Mouse (Mus musculus) lung, embryonic 14.5 days (tissue): ENCODE measurements around the gene Gm5244. TPM values are rescaled to one million over a fixed set of nuclear protein-coding genes. Genes with fewer than 3 reads are reported as not detected.

Experiments
- ATAC-seq: fragments of 200-750 bp; cut with Nextera tagmentation; 2 replicates; pipeline ENCODE4 v1.8.0; 2017; ENCODE audit warnings: mild to moderate bottlenecking, moderate TSS enrichment, moderate library complexity; ENCODE audit not compliant: insufficient read depth
- DNase-seq: peaks from one replicate; pipeline ENCODE4 v3.0.0-alpha.2; 2015
- H3K27ac ChIP-seq: fragments of 300-500 bp; sonication (generic); 2 replicates; pipeline ENCODE4 v1.5.1; 2014; ENCODE audit warnings: low read depth, mild to moderate bottlenecking, moderate library complexity
- H3K27me3 ChIP-seq: fragments of 300-500 bp; sonication (generic); 2 replicates; pipeline ENCODE4 v1.6.1; 2014; ENCODE audit warnings: low read length, control low read depth; ENCODE audit not compliant: insufficient read depth
- H3K36me3 ChIP-seq: fragments of 300-500 bp; sonication (generic); 2 replicates; pipeline ENCODE4 v1.6.1; 2014; ENCODE audit warnings: control low read depth; ENCODE audit not compliant: insufficient read depth
- H3K4me1 ChIP-seq: fragments of 300-500 bp; sonication (generic); 2 replicates; pipeline ENCODE4 v1.6.1; 2014; ENCODE audit warnings: antibody characterized with exemption, control low read depth; ENCODE audit not compliant: insufficient read depth
- H3K4me2 ChIP-seq: fragments of 300-500 bp; sonication (generic); 2 replicates; pipeline ENCODE4 v1.6.1; 2014; ENCODE audit warnings: mild to moderate bottlenecking
- H3K4me3 ChIP-seq: fragments of 300-500 bp; sonication (generic); 2 replicates; pipeline ENCODE4 v1.5.1; 2014; ENCODE audit warnings: low read depth, low read length
- H3K9ac ChIP-seq: fragments of 300-500 bp; sonication (generic); 2 replicates; pipeline ENCODE4 v1.6.1; 2014
- H3K9me3 ChIP-seq: fragments of 300-500 bp; sonication (generic); 2 replicates; pipeline ENCODE4 v1.6.1; 2016; ENCODE audit warnings: low read depth, low read length, control low read depth
- CTCF ChIP-seq: IDR thresholded peaks from 2 replicates; pipeline ENCODE4 v1.5.1; 2016; ENCODE audit warnings: antibody characterized with exemption, low read depth
- WGBS: fragments of 180-500 bp; shearing (Covaris S2); extraction: QIAGEN DNeasy Blood & Tissue Kit; methylation state at CpG from one replicate; pipeline ENCODE4 v1.1.7; 2014; 5-methylcytosine and 5-hydroxymethylcytosine counted together
- polyA plus RNA-seq: library from polyadenylated mRNA; unstranded; fragments of >200 nt; fragmentation: Nextera tagmentation; extraction: Ambion mirVana; gene quantifications from 2 replicates; pipeline ENCODE4 v1.2.1, GENCODE M21; 2014

The Gm5244 gene
- polyA plus RNA-seq, 1 experiment from 2014 or later = not detected

- Histone ChIP-seq H3K36me3 (no peaks in the 10 kb centered on the region), H3K27me3 (no peaks in the 10 kb centered on the region), H3K4me1 (no peaks in the 10 kb centered on the region), H3K4me2 (no peak overlapping the region), H3K27ac (no peak overlapping the region), H3K9ac (no peak overlapping the region), H3K4me3 (no peak overlapping the region), H3K9me3 (no peaks in the 10 kb centered on the region)
- no peak for TF ChIP-seq CTCF
- WGBS = 67% methylated on average over 2 of the region's 2 CpGs
- DNase-seq (no peak), ATAC-seq (no peak)
Observed at GRCm38 (mm10) chr19:12830823-12831430, 15.6 kb upstream of the Gm5244 start.

GRCm38 (mm10) chr19:12831559-12831958 lies 14.9 kb upstream of the Gm5244 start:
- no peaks in the 10 kb centered on the region for H3K9me3 ChIP-seq
- no peak overlapping the region for H3K4me2 ChIP-seq
- no peak overlapping the region for H3K4me3 ChIP-seq
- H3K27ac ChIP-seq = no peak overlapping the region
- TF ChIP-seq CTCF = no peak
- no peaks in the 10 kb centered on the region for H3K36me3 ChIP-seq
- no peak overlapping the region for H3K9ac ChIP-seq
- DNase-seq (no peak), ATAC-seq (no peak)
- no peaks in the 10 kb centered on the region for H3K4me1 ChIP-seq
- H3K27me3 ChIP-seq = no peaks in the 10 kb centered on the region
- 49% methylated on average over 1 of the region's 1 CpGs for WGBS

DNA sequence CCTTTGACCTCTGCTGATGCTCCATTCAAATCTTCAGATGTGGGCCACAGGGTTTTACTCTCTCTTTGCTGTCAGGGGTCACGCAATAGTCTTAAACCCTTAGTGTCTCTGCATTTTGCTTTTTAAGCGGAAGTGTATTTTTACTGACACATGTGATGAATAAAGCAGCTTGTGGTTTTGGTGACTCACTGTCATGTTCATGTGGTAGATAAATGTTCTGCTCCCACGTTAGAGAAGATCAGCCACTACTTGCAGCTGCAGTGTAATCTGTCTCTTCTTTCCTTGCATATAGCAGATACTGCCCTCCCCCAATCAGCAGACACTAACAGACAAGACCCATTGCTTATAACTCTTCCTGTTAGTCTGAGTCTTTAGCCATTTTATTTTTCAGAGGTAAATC lies 12.9 kb upstream of the Gm5244 start:
- Histone ChIP-seq H3K36me3 (no peaks in the 10 kb centered on the region), H3K27ac (no peak overlapping the region), H3K4me2 (no peak overlapping the region), H3K9me3 (no peaks in the 10 kb centered on the region), H3K27me3 (no peaks in the 10 kb centered on the region), H3K4me3 (no peak overlapping the region), H3K9ac (no peak overlapping the region), H3K4me1 (no peaks in the 10 kb centered on the region)
- no peak for DNase-seq
- no peak for ATAC-seq
- no peak for TF ChIP-seq CTCF
- 57% methylated on average over 3 of the region's 3 CpGs for WGBS

DNA sequence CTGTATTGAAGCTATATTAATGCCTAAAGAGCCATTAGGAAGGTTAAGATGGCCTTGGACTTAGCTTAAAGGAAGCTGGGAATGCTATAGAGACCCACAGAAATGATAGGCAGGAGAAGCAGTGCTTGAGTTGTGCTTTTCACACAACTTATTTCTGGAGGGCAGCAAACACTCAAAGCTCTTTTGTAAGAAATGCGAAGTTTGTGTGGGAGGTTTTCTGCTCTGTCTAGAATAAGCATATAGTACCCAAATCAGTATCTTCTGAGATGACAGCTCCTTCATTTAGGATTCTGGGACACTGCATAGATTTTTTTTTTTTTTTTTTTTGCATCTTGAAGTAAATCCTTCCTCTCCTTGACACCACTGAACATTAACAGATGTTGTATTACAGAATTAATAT lies 8.0 kb upstream of the Gm5244 start:
- Histone ChIP-seq H3K9me3 (no peaks in the 10 kb centered on the region), H3K27me3 (no peaks in the 10 kb centered on the region), H3K27ac (no peak overlapping the region), H3K4me3 (no peak overlapping the region), H3K36me3 (no peaks in the 10 kb centered on the region), H3K4me2 (no peak overlapping the region), H3K4me1 (no peaks in the 10 kb centered on the region), H3K9ac (no peak overlapping the region)
- no peak for TF ChIP-seq CTCF
- ATAC-seq = no peak
- DNase-seq = no peak
- 79% methylated on average over 1 of the region's 1 CpGs for WGBS

DNA sequence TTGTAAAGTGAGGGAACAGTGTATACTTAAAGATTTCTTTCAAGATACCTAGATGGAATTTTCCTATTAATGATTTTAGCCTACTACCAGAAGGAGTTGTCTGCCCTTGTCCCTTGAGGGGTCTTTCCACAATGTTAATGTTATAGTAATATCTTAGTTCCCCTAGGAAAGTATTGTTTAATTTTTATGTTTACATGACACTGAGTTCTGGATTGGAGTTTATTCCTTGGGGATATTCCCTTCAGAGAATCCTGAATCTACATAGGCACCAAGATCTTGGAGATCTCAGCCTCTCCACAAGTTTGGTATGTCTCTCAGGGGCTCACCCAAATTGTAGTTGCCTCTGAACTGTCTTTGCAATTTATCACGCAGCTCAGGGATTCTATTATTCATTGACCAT lies 10.5 kb downstream of the Gm5244 start, which contains the start of gene Olfr1444:
Olfr1444 (plus strand) TSS at position 301 of the 400 bp plus-strand sequence.
- 52% methylated on average over 1 of the region's 1 CpGs for WGBS
- ATAC-seq = no peak
- Histone ChIP-seq H3K9me3 (no peaks in the 10 kb centered on the region), H3K27me3 (no peaks in the 10 kb centered on the region), H3K9ac (no peak within 1 kb of the TSS), H3K4me2 (no peak within 1 kb of the TSS), H3K4me1 (no peaks in the 10 kb centered on the region), H3K27ac (no peak within 1 kb of the TSS), H3K4me3 (no peak within 1 kb of the TSS), H3K36me3 (no peaks in the 10 kb centered on the region)
- no peak for TF ChIP-seq CTCF
- DNase-seq = no peak

DNA sequence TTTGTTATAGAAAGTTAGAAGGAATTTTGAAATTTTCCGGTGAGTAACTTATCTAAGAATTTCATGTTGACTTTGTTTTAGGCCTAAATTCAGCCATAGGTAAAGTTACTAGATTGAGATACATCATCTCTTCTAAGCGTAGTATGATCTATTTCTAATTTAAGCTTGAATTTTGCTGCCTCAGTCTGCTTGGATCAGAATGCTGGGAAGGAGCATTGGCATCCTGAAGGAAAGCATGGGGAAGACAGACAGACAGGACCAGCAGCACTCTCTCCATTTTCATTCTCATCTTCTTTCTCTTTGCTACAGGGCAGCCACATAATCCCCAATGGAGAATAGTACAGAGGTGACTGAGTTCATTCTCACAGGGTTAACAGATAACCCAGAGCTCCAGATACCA lies 37.1 kb downstream of the Gm5244 start, which contains the start of gene Olfr1445:
Olfr1445 (plus strand) TSS at position 301 of the 400 bp plus-strand sequence.
- Histone ChIP-seq H3K27ac (no peak within 1 kb of the TSS), H3K27me3 (no peaks in the 10 kb centered on the region), H3K9ac (no peak within 1 kb of the TSS), H3K36me3 (no peaks in the 10 kb centered on the region), H3K4me1 (no peaks in the 10 kb centered on the region), H3K4me2 (no peak within 1 kb of the TSS), H3K9me3 (no peaks in the 10 kb centered on the region), H3K4me3 (no peak within 1 kb of the TSS)
- WGBS = 81% methylated on average over 2 of the region's 2 CpGs
- ATAC-seq = no peak
- no peak for TF ChIP-seq CTCF
- no peak for DNase-seq

DNA sequence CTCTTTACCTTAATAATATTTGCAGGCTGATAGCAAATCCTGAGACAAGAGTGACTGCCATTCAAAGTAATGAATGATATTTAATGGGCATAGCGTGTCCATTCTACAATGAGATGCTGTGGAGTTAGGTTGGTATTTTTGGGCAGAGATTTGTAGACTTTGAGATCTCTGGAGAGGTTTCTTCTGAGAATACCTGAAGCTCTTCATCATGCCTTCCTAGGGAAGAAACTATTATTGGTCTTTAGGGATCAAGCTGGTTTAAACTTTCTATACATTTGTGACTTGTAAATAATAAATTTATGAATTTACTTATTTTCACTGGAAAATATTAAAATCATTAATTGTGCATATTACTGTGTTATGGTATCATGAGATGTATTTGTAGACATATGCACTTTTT lies 46.9 kb downstream of the Gm5244 start, which contains the start of gene Olfr1446:
Olfr1446 (minus strand) TSS at position 101 of the 400 bp plus-strand sequence.
- Histone ChIP-seq H3K9me3 (no peaks in the 10 kb centered on the region), H3K27me3 (no peaks in the 10 kb centered on the region), H3K27ac (no peak within 1 kb of the TSS), H3K4me1 (no peaks in the 10 kb centered on the region), H3K36me3 (no peaks in the 10 kb centered on the region), H3K4me2 (no peak within 1 kb of the TSS), H3K9ac (no peak within 1 kb of the TSS), H3K4me3 (no peak within 1 kb of the TSS)
- no peak for DNase-seq
- no peak for ATAC-seq
- 79% methylated on average over 1 of the region's 1 CpGs for WGBS
- no peak for TF ChIP-seq CTCF

Other genes with a start within 250 kb of the Gm5244 start
- gene Gm4952, start 246.7 kb upstream of the Gm5244 start, polyA plus RNA-seq = not detected in 2 replicates
- not detected in 2 replicates for gene Glyat, start 213.4 kb upstream of the Gm5244 start, polyA plus RNA-seq
- gene Olfr1442, start 176.2 kb upstream of the Gm5244 start, polyA plus RNA-seq = not detected in 2 replicates
- gene Olfr1443, start 168.6 kb upstream of the Gm5244 start, polyA plus RNA-seq = not detected in 2 replicates
- not detected in 2 replicates for gene Keg1, start 150.9 kb upstream of the Gm5244 start, polyA plus RNA-seq
- 0.55 TPM in 2 replicates for gene Cntf, start 81.0 kb upstream of the Gm5244 start, polyA plus RNA-seq
- gene Zfp91, start 50.6 kb upstream of the Gm5244 start, polyA plus RNA-seq = 10.8 and 11.5 TPM in 2 replicates
- gene Lpxn, start 50.5 kb upstream of the Gm5244 start, polyA plus RNA-seq = 1.2 and 1.4 TPM in 2 replicates
- gene Olfr1444, start 10.6 kb downstream of the Gm5244 start, polyA plus RNA-seq = not detected in 2 replicates
- gene Olfr1445, start 37.2 kb downstream of the Gm5244 start, polyA plus RNA-seq = not detected in 2 replicates
- gene Olfr1446, start 46.8 kb downstream of the Gm5244 start, polyA plus RNA-seq = not detected in 2 replicates
- gene Olfr1447, start 57.1 kb downstream of the Gm5244 start, polyA plus RNA-seq = not detected in 2 replicates
- not detected in 2 replicates for gene Olfr1448, start 77.7 kb downstream of the Gm5244 start, polyA plus RNA-seq
- not detected in 2 replicates for gene Olfr1449, start 84.2 kb downstream of the Gm5244 start, polyA plus RNA-seq
- gene Olfr1450, start 103.6 kb downstream of the Gm5244 start, polyA plus RNA-seq = not detected in 2 replicates
- not detected in 2 replicates for gene Olfr1451, start 148.3 kb downstream of the Gm5244 start, polyA plus RNA-seq
- not detected in 2 replicates for gene Olfr1453, start 181.6 kb downstream of the Gm5244 start, polyA plus RNA-seq
- gene Olfr1454, start 213.9 kb downstream of the Gm5244 start, polyA plus RNA-seq = not detected in 2 replicates